Mouse (Mus musculus) retina, embryonic 14.5 days (tissue): ENCODE measurements around the gene Iqgap2.

Experiments used
- DNase-seq: peaks from one replicate; pipeline ENCODE4 v3.0.0-alpha.2; 2015; ENCODE audit warnings: low spot score

Gene Iqgap2

DNA sequence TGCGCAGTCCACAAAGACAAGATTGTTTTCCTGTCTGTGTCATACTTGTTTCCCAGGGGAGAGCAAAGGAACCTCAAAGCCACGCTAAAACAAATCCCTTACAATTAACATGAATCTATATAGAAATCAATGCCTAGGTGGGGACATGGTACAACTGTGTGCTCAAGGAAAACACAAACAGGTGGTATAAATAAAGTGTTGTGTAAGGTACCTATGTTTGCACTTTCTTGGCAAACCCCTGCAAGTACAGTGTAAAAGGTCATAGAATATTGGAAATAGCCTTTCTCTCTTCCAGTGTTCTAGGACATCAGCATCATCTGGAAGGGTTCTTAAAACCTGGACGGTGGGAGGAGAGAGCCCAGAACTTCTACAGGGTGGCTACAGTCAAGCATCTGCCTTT lies 7.3 kb downstream of the Iqgap2 start:
- no peak for DNase-seq

DNA sequence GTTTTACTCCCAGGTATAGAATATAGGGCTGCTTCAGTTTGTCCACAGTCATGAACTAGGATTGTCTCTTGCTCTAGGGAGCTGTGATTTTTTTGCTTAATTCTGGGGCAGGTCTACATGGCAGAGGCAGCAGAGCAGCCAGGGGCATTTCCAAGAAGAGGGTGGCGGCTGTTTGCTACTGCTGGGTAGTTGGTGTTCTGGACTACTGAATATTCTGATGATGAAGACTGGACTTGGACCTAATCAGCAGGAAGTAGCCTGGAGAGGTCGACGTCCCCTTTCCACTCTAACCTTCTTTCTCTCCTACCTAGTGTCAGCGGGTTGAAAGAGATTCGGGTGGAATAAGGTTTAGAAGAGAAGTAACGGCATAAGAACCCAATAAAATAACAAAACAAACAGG lies 9.7 kb downstream of the Iqgap2 start:
- DNase-seq, result no peak

DNA sequence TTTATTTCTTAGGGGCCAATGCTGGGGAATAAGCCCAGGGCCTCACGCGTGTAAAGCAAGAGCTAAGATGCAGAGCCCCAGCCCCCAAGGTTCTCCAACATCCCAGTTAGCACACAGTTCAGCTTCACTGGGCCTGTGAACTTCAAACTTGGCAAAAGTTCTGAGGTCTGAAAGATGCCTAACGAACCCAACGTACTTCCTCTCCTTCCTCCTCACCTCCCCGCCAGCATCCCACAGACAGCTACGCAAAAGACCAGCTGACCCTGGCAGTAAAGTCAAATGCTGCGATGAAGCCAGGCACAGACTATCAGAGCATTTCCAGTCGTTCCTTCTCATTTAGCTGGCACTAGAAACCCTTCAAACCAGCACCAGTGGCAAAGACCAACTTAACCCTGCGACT lies 10.3 kb downstream of the Iqgap2 start:
- DNase-seq, result no peak

DNA sequence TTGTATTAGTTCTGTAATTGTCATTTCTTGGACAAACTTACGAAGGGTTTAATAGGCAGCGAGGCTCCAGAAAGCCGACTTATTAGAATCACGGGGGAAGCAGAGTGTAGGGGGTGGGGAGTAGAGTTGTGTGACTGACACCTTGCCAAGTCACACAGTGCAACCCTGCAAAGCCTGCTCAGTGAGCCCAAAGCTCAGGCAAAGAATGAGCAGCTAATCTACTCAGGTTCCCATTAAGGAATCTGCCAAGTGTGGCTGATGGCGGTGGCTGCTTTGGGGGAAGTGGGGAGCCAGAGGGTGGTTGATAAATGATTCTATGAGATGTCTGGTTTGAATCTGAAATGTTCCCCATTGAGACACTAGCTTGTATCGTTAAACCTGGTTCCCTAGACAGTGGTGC lies 11.1 kb downstream of the Iqgap2 start:
- no peak for DNase-seq

DNA sequence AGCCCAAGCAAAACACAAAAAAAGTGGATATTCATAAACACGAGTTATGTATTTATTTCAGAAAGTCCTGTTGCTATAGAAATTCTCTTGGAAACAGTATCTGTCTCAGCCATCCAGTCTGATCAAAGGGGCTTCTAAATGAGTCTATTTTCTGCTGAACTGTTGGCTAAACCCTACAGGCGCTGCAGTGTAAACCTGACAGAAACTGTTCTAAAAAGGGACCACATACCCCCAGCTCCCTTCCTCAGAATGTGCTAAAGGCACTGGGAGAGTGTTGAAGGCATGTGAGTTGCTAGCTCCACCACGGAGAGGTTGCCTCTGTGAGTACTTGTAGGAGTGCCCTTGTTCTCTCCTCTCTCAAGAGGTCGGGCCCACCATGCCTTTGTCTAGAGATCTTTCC lies 19.7 kb downstream of the Iqgap2 start:
- DNase-seq, result no peak

DNA sequence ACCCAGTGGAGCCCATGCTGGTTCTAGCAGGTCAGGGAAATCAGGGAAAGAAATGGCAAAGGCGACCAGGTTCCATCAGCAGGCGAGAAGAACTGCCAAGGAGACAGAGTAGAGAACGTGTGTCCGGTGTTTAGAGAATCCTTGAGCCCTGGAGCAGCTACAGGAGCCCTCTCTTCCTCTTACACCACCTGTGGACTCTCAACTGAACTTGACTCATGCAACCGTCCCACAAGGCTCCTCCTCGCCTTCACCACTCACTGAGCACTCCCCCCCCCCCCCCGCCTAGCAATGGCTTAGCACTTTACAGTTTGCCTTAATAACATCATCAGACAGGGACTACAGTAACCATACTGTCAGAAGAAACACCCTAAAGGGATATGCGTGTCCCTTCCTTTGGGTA lies 21.1 kb downstream of the Iqgap2 start:
- DNase-seq, result no peak

DNA sequence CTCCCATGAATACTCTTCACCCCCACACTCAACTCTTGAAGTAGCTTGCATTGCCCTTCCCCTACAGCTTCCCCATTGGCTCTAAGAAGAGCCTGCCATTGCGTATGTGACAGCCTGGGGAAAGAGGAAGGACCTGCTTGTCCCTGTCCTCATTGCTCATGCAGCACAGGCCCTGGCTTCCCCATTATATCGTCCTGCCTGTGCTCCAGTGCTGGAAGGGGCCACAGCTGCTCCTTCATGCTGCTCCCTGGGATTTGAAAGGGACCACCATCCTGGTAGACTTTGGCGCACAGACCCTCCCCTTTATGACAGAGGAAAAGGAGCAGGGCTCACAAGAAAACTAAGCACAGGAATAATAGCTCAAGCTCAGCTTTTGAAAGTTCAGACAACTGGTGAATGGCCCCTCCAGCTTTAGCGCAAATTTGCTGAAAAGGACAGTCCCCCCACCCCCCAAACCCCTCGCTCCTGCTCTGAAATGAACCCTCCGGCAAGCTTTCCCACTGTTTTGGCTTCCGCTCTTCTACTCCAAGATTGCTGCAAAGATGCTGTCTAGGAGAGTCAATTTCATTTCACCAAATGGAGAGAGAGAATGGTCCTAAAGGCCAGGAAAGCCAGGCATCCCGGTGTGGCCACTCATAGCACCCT lies 22.7 kb downstream of the Iqgap2 start:
- peak; percentile 24 for DNase-seq

DNA sequence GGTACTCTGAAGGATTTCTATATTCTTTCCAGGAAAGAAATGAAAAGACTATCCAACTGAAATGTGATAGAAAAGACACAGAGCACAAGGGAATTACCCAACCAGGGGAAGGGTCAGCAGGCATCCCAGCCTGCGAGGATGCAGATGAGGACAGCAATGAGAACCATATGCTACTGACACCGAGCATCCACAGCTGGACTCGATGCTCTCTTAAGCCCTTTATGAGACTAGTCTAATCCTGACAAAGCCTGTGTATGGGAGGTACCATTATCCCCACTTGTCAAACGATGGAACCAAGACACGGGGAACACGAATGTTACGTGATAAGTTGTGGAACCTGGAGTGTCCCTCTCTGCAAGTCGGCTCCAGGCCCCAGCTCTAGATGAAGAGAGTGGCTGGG lies 29.5 kb downstream of the Iqgap2 start:
- no peak for DNase-seq

DNA sequence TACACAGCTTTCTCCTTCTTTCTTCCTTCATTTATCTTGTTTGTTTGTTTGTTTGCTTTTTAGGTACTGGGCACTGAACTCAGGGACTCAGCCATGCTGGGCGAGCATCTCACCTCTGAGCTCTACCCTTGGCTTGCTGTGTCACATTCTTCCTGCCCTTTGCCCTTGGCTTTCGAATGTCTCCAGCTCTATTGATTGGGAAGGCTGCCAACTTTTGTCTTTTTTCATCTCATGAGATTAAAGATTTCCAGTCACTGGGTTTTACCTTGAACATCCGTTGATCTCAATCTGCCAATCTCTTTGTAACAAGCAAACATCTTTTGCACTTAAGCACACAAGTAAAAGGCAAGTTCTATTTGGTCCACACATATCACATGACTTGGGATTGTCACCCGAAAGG lies 32.5 kb downstream of the Iqgap2 start:
- no peak for DNase-seq

DNA sequence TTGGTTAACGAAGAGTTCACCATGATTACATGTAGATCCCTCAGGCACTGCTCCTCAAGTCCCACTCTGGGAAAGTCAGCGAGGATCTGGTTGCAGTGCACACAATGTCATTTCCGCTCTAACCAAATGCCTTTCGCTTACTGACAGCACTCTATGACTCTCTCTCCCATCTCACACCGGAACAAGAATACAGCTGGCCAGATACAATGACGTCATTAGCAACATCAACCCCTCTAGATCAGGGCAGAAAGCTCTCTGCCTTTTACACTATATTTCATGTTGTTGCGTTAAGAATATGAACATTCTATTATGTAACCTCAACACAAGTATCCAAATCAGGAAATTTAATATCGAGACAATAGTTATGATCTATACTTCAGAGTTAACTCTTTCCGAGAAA lies 32.9 kb downstream of the Iqgap2 start:
- DNase-seq, result no peak

DNA sequence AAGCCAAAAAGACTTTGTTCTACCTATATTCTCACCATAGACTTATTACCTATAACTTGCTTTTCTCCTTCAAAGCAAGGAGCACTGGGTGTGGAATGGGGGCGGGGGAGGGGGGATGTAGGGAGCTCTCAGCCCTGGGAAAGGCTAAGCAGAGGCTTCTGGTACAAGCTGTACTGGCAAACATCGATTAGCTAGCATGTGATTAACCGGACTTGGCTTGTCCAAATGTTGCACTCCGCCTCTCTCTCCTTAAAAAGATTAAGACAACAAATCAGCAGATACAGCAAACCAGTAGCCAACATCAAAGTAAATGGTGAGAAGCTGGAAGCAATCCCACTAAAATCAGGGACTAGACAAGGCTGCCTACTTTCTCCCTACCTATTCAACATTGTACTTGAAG lies 36.2 kb downstream of the Iqgap2 start:
- no peak for DNase-seq

DNA sequence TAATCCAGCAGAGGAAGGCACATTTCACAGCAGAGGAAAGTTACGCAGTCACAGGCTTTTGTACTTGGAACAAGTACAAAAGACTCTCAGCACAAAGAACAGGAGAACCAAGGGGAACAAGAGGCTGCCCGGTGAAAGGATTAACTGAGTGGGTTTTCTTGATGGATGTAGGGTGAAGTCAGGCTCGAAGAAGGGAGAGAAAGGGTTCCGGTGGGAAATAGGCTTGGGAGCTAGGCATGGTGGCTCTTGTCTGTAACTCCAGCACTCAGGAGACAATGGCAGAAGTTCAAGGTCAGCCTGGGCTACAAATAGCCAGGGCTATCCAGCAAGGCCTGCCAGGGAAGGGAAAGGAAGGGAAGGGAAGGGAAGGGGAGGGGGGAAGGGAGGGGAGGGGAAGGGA lies 40.1 kb downstream of the Iqgap2 start:
- no peak for DNase-seq

DNA sequence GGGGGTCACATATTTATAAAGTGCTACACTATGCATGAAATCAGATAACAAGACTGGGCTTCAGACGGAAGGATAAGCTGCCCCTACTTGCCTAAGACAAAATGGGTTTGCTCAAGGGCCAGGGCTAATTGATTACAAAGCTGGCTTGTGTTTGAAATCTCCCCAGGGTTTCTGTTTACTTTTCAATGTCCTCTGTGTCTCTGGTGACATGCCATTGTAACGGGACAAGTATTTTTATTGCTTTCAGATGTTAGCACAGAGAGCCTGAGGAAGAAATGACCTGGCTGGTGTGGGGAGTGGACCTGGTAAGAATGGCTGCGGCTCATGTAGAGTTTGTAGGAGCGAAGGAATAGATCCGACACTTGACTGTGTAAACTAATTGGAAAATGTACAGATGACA lies 41.3 kb downstream of the Iqgap2 start:
- no peak for DNase-seq

DNA sequence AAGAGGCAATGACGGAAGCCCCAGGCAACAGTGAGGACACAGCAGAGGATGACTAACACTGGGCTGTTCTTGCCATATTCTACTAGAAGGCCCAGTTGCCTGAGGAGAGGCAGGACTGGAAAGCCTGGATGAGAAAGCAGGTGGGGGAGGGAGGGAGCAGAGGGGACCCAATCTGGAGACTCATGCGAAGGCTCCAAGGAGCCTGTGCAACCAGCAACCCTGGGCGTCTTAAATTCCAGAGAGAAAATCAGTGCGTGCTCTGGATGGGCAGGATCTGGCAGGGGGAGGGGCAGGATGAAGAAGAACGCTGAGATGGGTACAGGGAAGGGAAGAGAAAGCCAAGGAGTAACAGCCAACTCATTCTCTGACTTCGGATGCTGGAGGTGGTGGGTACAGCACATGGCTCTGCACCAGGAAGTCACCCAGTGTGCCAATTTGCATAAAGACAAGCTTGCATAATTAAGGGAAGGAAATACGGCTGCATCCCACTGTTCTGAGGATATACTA lies 42.2 kb downstream of the Iqgap2 start:
- DNase-seq, result no peak

DNA sequence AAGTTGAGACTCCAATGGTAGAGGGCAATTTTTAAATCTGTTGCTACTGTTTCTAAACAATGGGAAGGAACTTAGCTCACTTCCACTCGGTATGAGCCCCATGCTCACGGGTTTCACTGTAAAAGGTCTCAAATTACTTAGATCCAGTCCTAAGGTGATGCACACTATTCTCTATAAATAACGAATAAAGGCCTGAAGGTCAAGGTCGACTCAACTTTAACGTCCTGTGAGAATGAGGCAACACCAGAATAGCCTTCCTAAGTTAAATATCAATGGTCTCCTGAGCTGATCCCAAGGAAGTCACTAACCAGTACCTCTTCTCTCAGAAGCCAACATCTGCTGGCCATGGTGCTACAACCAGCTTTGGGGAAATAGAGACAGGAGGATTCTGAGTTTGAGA lies 45.4 kb downstream of the Iqgap2 start:
- DNase-seq, result no peak

DNA sequence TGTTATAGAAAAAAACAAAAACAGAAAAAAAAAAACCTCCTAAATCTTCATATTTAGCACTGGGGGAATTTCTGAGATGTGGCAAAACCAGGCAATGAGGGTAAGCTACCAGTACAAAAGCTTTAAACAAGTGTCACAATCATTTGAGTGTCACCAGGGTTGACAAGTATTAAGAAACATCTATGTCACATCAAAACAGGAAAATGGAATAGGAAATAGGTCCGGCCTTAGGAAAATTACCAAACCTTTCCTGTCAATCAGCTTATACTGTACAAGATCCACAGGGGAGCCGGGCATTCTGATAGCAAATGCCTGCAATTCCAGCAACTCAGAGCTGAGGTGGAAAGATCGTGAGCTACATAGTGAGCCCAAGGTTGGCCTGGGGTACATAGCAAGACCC lies 46.8 kb downstream of the Iqgap2 start:
- DNase-seq, result no peak

DNA sequence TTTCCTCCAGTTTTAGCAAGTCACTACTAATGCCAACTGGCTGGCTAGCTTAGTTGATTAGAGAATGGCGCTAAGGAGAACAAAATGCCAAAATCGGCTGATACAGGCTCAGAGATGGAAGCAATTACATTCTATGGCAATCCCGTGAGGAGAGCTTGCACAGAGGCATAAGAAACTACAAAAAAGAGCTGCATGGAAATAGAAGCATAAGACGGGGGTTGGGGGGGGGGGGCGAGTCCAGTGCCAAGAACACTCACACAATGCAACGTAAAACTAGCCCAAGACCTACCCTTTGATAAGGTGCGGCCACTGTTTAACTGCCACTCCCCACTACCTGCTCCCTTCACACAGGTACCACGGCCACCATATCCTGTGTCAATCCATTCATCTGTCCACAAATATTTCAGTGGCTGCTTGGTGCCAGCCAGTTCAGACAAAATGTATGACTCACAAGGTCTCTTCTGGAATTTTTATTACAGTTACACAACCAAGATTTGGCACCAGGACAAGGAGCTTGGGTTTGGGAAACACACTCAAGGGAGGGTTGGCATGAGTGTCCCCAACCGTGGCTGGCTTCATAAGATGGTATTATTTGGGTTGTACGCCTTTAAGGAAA lies 48.2 kb downstream of the Iqgap2 start:
- no peak for DNase-seq

DNA sequence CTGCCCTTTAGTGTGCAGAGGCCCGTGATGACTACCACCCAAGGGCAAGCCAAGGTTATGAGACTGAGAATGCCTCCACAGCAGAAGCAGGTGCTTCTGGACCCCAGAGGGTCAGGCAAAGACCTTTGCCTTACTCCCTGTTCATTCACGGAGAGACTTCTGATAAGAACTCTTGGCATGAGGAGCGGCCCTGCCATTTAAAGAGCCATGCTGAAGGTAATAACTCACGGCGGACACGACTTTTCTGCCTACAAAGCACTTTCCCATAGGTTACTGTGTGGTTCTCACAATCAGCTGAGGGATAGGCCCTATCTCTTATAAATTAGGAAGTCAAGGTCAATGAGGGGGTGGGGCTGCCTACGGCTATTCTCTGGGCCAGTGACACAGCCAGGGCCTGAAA lies 48.9 kb downstream of the Iqgap2 start:
- DNase-seq, result no peak

DNA sequence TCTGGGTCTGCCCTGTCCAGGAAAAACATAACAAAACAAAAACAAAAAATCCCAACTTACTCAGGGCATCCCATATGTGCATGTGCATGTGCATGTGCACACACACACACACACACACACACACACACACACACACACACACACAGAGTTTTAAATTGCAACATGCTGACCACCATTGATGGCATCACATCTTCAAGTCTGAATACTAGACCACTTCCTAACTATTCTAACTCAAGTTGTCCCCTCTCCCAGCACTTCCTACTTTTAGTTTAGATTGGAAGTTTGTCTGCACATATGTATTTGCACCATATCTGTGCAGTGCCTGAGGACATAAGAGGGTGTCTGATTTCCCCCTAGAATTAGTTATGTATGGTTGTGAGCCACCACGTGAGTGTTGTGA lies 49.8 kb downstream of the Iqgap2 start:
- no peak for DNase-seq

DNA sequence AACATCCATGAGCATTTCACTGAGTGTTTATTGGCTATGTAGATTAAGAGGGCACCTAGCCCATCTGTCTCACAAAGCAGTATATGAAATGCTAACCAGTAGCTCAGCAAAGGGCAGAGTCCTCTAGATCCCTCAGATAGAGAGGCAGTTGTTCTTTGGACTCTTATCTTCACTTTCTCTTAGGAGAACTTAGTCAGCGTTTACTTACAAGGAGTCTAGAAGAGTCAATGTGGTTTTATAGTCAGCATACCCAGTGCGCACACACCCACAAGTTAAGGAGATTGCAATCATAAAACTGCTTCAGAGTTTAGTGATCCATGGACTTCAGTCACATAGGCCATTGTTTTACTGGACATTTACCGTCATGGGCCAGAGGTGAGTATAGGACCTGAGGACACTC lies 54.8 kb downstream of the Iqgap2 start:
- DNase-seq, result no peak

DNA sequence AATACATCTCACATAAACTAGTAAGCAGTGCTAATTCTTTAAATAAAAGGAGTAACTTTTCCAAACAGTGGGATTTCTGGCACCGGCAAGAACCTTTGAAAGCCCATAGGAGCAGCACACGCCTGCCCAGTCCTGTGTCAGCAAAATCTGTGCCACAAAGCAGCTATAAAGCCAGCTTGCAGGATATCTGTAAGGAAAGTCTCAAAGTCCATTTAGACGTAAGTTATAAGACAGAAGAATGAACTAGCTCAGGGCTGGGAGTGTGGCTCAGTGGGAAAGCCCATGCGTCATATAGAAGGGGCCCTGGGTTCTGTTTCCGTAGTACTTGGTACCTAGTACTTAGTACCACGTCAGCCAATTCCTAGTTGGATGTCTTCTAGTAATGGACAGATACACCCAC lies 58.2 kb downstream of the Iqgap2 start:
- no peak for DNase-seq

DNA sequence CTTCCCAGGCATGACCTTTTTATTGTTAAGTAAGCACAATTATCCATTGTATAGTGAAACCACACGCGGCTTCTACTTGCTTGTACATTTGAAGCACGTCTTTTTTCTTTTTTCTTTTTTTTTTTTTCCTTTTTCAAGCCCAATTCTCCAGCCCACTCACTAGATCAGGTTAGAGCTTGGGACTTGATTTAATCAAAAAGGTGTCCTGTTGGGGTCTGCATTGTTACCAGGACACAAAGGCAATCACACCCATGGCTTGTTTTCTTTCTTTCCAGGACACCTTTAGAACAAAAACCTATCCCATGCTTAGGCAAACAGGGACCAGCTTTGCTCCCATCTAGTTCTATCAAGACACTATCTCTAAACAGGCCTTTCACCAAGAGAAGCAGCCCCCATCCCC lies 59.0 kb downstream of the Iqgap2 start:
- DNase-seq, result no peak

DNA sequence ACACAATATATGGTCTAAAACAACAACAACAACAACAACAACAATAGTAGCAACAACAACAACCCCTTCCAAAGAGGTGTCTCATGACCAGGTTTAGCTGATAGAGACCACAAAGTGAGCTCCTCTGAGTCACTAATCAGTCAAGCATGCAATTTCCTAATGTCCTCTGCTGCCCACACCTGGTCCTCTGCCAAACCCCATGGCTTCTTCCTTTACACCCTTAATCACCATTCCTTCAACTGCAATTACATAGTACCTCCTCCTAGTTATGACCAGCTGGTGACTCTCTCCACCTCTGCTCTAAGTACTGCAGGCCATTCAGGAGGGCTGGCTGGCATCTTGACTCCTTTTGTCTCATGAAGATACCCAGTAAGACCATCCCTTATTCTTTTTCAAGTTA lies 60.0 kb downstream of the Iqgap2 start:
- DNase-seq, result no peak

DNA sequence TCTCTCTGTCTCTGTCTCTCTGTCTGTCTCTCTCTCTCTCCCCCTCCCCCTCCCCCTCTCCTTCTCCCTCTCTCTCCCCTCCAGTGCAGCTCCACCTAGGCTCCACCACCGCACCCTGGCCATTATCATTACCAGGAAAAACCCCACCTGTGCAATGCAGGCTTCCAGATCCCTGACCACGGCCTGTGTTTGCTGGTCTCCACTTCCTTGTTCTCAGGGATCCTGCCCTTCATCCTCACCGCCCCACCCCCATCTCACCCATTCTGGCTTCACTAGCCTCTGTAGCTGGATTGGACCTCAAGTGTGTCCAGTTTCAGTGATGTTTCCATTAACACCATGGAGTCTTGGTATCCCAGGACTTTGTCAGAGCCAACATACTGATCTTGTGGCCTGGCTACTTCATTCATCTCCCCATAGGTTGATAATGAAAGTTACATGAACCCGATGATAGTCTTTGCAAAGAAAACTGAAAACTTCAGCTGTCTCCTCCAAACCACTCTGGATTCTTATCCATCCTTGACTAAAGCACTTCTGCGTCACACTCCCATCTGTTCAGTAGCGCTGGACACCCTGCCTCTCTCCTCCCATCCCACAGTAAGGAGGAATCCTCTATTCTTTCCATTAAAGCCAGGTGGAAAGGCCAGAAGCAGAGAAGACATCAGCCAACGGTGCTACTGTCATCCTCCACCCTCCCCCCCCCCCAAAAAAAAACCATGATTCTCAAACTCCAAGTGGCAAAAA lies 62.1 kb downstream of the Iqgap2 start:
- DNase-seq, result no peak
